Mouse (Mus musculus) midbrain, embryonic 14.5 days (tissue): ENCODE measurements at regions not wholly inside any gene's neighbourhood (a gene's known extent, or its start where the extent isn't known, plus 50 kb on each side); places are given as distances from the start of the nearest gene placed in this dataset.

ENCODE experiments used
- ATAC-seq: fragments of 200-750 bp; cut with Nextera tagmentation; 2 replicates; pipeline ENCODE4 v1.8.0; 2017; ENCODE audit warnings: moderate number of reproducible peaks, moderate library complexity; ENCODE audit not compliant: low FRiP score, low TSS enrichment
- DNase-seq: peaks from one replicate; pipeline ENCODE4 v3.0.0-alpha.2; 2015
- H3K27ac ChIP-seq: fragments of 300-500 bp; sonication (generic); replicated peaks from 2 replicates; pipeline ENCODE4 v1.5.1; 2014; ENCODE audit warnings: mild to moderate bottlenecking, low read depth, low read length, moderate library complexity
- H3K27me3 ChIP-seq: fragments of 300-500 bp; sonication (generic); 2 replicates; pipeline ENCODE4 v1.6.1; 2014; ENCODE audit warnings: low read length, control low read depth, mixed read lengths; ENCODE audit not compliant: control insufficient read depth, insufficient read depth
- H3K36me3 ChIP-seq: fragments of 300-500 bp; sonication (generic); 2 replicates; pipeline ENCODE4 v1.6.1; 2014; ENCODE audit warnings: low read length, control low read depth; ENCODE audit not compliant: control insufficient read depth, insufficient read depth
- H3K4me1 ChIP-seq: fragments of 300-500 bp; sonication (generic); 2 replicates; pipeline ENCODE4 v1.6.1; 2014; ENCODE audit warnings: mild to moderate bottlenecking, antibody characterized with exemption, low read length, control low read depth; ENCODE audit not compliant: control insufficient read depth, insufficient read depth
- H3K4me2 ChIP-seq: fragments of 300-500 bp; sonication (generic); 2 replicates; pipeline ENCODE4 v1.6.1; 2014; ENCODE audit warnings: mild to moderate bottlenecking, low read length, moderate library complexity
- H3K4me3 ChIP-seq: fragments of 300-500 bp; sonication (generic); replicated peaks from 2 replicates; pipeline ENCODE4 v1.5.1; 2014; ENCODE audit warnings: low read depth, low read length
- H3K9ac ChIP-seq: fragments of 300-500 bp; sonication (generic); replicated peaks from 2 replicates; pipeline ENCODE4 v1.6.1; 2014; ENCODE audit warnings: mild to moderate bottlenecking, low read length, moderate library complexity
- H3K9me3 ChIP-seq: fragments of 300-500 bp; sonication (generic); 2 replicates; pipeline ENCODE4 v1.6.1; 2016; ENCODE audit warnings: low read length, control low read depth, mixed read lengths; ENCODE audit not compliant: control insufficient read depth
- WGBS: fragments of 180-500 bp; shearing (Covaris S2); extraction: QIAGEN DNeasy Blood & Tissue Kit; methylation state at CpG from one replicate; pipeline ENCODE4 v1.1.7; 2014; 5-methylcytosine and 5-hydroxymethylcytosine counted together

DNA sequence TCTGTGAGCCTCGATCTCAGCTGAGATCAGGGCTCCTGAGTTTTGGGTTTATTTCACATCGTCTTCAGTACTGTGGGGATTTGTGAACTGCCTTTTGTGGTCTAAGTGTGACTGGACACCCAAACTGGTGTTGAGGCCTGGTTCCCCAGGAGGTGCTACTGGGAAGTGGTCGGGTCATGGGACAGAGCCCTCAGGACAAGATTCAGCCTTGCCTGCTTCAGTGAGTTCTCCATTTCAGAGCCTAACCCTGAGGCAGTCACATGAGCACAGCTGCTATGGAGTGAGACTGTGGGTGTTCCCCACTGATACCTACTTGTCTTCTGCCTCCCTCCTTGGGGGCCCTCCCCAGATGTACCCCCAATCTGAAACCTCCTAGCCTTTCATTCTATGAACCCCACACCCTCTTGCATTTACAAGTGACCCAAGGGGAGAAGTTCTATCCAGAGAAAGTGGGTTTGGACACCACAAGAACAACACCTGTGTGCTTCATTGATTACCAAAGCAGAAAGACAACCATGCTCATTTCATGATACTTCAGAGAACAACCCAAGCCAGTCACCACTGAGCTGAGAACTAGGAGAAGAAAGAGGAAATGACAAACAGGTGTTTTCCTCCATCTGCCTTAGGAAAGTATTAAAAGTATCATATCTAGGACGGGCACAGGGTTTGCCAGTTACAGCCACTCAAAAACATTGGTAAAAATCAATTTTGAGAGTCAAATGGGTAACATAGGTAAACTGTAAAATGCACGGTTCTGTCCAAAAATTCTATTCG, 255.8 kb downstream of the Tle3 start:
- Histone ChIP-seq H3K27me3 (peaks cover 3% of the 10 kb centered on the region; the same call in 1 of the 2 replicates), H3K9me3 (no peaks in the 10 kb centered on the region), H3K27ac (no peak overlapping the region), H3K36me3 (no peaks in the 10 kb centered on the region), H3K9ac (no peak overlapping the region), H3K4me2 (no peak overlapping the region), H3K4me3 (no peak overlapping the region), H3K4me1 (peaks cover 13% of the 10 kb centered on the region)
- WGBS = 82% methylated on average over 6 of the region's 6 CpGs
- no peak for ATAC-seq
- no peak for DNase-seq

DNA sequence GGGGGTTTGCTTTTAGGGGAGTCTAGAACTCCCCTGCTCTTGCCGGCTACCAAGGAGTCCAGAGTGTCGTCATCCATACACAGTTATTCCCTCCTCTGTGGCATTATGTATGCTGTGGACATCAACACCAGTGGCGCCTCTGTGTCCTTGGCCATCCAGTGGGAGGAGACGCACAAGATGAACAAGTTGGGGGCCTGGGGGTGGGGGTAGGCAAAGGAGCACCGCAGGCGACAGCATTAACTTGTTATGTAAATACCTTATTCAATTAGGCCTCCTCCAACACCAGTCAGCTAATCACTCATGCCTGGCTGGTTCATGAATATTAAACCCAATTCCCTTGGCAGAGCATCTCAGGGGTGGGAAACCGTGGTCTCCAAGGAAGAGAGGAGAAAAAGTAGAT, 250.8 kb downstream of the Tle3 start:
- ATAC-seq (peak; percentile 65), DNase-seq (peak; percentile 71)
- WGBS = 8% methylated on average over 7 of the region's 7 CpGs
- H3K4me3 ChIP-seq = no peak overlapping the region
- H3K9me3 ChIP-seq = no peaks in the 10 kb centered on the region
- no peaks in the 10 kb centered on the region for H3K36me3 ChIP-seq
- no peak overlapping the region for H3K9ac ChIP-seq
- H3K27ac ChIP-seq = no peak overlapping the region
- H3K4me1 ChIP-seq = peaks cover 37% of the 10 kb centered on the region
- peaks cover 3% of the 10 kb centered on the region; the same call in 1 of the 2 replicates for H3K27me3 ChIP-seq
- no peak overlapping the region for H3K4me2 ChIP-seq

DNA sequence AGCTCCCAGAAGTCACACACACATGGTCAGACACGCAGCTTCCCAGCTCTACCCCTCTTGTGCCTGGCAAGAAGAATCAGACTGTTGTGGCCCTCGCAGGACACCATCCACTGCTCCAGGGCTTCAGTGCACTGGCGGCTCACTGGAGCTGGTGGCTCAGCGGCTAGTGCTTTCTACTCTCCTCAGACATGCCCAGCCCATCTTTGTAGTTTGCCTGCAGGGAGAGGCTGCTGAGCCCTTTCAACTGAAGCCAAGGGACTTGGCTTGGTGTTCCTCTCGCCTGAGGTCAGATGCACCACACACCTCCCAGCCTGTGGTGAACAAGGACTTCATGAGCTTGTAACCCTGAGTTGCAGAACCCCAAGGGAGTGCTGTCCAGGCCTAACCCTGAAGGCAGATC, 249.8 kb downstream of the Tle3 start:
- Histone ChIP-seq H3K27ac (no peak overlapping the region), H3K9ac (no peak overlapping the region), H3K4me3 (no peak overlapping the region), H3K36me3 (no peaks in the 10 kb centered on the region), H3K4me1 (peaks cover 37% of the 10 kb centered on the region), H3K27me3 (peaks cover 3% of the 10 kb centered on the region; the same call in 1 of the 2 replicates), H3K9me3 (no peaks in the 10 kb centered on the region), H3K4me2 (no peak overlapping the region)
- 77% methylated on average over 5 of the region's 5 CpGs for WGBS
- ATAC-seq = no peak
- DNase-seq = no peak

DNA sequence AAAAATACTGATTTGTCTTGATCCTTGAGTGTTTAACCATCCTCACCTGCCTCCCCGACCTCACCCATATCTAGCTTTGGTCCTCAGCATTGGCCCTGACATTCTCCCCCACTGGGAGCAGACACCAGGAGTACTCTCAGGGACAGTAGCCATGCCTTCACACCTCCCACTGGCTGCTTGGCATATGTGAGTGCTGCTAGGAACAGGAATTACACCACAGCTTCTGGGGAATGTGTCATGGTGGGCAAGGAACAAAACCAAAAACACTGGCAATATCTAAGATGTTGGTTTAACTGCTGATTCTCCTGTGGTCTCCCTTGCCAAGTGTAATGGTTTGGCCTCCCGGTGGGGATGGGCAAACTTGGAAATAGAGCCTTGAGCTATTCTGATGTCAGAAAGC, 248.6 kb downstream of the Tle3 start:
- no peak for DNase-seq

DNA sequence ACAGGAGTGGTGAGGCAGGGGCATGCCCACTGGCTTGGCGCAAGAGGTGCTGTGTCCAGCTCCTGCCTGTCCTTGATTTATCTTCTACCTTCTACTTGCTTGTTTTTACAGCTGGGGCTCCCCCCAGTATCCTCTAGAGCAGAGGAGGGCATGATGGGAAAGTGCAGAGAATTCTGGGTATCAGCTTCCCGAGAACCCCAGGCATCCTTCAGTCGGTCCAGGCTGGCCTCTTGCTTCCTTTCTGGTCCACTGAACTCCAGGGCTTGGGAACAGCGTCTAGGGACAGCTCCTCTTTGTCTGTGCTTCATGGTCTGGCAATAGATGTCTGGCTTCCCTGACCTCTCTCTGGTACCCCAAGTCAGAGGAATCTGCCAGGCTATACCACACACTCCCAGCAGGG, 247.9 kb downstream of the Tle3 start:
- Histone ChIP-seq H3K4me2 (no peak overlapping the region), H3K4me3 (no peak overlapping the region), H3K9me3 (no peaks in the 10 kb centered on the region), H3K4me1 (peaks cover 37% of the 10 kb centered on the region), H3K36me3 (no peaks in the 10 kb centered on the region), H3K9ac (no peak overlapping the region), H3K27ac (no peak overlapping the region), H3K27me3 (no peaks in the 10 kb centered on the region)
- no peak for DNase-seq
- 33% methylated on average over 4 of the region's 4 CpGs for WGBS
- no peak for ATAC-seq

More for the DNA sequence above, 248.6 kb downstream of the Tle3 start:
- no peak for ATAC-seq
- 60% methylated on average over 2 of the region's 2 CpGs for WGBS
- Histone ChIP-seq H3K9ac (no peak overlapping the region), H3K36me3 (no peaks in the 10 kb centered on the region), H3K4me3 (no peak overlapping the region), H3K9me3 (no peaks in the 10 kb centered on the region), H3K27me3 (peaks cover 3% of the 10 kb centered on the region; the same call in 1 of the 2 replicates), H3K4me2 (no peak overlapping the region), H3K27ac (no peak overlapping the region), H3K4me1 (peaks cover 37% of the 10 kb centered on the region)

DNA sequence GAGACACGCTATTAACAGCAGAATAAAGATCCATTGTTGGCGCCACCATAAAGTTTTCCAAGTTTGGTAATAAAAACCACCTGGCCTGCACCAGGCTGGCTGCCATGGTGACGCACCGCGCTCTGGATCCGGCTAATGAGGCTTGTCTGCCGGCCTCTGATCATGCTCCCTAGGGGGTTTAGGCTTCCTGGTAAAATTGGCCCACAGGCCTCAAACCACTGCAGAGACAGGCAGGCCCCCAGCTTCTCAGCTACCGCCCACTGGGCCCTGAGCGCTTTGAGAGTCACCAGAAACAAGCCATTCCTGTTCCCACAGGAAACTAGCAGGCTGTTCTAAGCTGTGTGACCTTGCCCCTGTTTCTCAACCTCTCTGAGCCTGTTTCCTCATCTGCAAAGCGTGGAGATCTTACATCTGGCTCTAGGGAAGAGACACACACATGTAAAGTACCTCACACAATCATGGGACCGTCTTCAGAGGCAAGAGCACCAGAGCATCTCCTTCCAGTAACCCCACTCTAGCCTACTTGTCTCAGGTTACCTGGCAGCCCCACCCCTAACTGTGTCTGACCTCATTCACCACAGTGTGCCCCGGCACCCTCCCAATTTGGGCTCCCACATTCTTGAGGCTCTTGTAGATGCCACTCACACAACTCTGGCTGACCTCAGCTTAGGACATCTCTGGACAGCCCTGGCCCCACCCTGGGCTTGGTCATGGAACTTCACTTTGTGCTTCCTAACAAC, 246.5 kb downstream of the Tle3 start:
- DNase-seq = peak; percentile 77
- no peaks in the 10 kb centered on the region for H3K27me3 ChIP-seq
- no peaks in the 10 kb centered on the region for H3K36me3 ChIP-seq
- no peaks in the 10 kb centered on the region for H3K9me3 ChIP-seq
- WGBS = 32% methylated on average over 12 of the region's 12 CpGs
- no peak overlapping the region for H3K9ac ChIP-seq
- no peak overlapping the region for H3K27ac ChIP-seq
- no peak overlapping the region for H3K4me3 ChIP-seq
- H3K4me2 ChIP-seq = no peak overlapping the region
- ATAC-seq = no peak
- H3K4me1 ChIP-seq = peaks cover 32% of the 10 kb centered on the region

DNA sequence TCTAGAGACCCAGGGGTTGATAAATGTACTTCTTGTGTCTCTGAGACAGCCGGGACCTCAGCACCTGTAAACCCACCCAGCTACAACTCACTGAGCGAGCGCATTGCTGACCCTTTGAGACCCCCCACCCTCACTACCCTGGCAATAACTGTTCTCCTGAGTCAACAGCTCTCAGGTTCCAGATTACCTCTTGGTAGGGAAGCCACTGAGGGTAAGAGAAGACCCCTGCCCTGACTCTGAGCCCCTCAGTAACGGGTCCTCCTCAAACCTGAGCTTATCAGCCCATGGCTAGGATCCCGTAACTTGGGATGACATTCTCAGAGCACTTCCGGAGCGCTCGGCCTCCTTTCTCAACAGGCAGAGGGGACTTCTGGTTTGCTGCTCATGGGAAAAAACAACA, 245.8 kb downstream of the Tle3 start:
- Histone ChIP-seq H3K4me1 (peaks cover 28% of the 10 kb centered on the region), H3K27ac (no peak overlapping the region), H3K36me3 (no peaks in the 10 kb centered on the region), H3K9ac (no peak overlapping the region), H3K4me3 (no peak overlapping the region), H3K27me3 (no peaks in the 10 kb centered on the region), H3K4me2 (no peak overlapping the region), H3K9me3 (no peaks in the 10 kb centered on the region)
- DNase-seq = no peak
- WGBS = 73% methylated on average over 8 of the region's 8 CpGs
- ATAC-seq = no peak

DNA sequence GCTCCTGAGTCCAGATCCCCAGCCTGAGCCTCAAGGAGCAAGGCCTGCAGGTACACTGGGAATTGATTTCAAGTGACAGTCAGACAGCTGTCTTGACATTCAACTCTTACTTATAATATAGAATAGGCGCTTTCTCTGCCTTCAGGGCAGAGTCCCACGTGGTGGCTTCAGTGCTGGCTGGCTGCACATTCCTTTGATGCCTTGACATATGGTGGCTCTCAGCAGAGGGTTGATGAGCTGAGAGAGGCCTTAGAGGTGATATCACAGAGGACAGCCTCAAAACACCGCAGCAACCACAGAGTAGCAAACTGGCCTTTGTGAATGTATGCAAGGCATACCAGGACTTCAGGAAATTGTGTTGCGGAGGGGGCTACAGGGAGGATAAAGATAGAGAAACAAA, 243.4 kb downstream of the Tle3 start:
- Histone ChIP-seq H3K9me3 (no peaks in the 10 kb centered on the region), H3K4me1 (peaks cover 9% of the 10 kb centered on the region; the same call in 1 of the 2 replicates), H3K4me3 (no peak overlapping the region), H3K36me3 (no peaks in the 10 kb centered on the region), H3K27me3 (no peaks in the 10 kb centered on the region), H3K27ac (no peak overlapping the region), H3K4me2 (no peak overlapping the region), H3K9ac (no peak overlapping the region)
- WGBS = 61% methylated on average over 4 of the region's 4 CpGs
- DNase-seq = peak; percentile 47
- ATAC-seq = no peak

DNA sequence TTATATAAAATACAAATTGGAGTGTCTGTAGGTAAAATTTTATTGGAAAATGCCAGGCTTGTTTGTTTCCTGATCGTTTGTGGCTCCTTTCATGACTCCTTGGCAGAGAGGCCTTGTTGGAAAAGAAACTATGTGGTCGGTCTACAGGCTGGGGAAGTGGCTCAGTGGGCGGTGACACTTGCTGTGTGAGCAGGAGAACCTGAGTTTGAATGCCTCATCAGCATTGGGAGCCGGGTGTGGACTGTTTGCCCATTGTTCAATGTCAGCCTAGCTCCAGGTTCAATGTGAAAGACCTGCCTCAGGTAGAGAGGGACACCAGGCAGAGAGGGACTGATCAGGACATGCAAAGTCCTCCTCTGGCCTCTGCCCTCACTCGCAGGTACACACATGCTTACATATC, 235.4 kb downstream of the Tle3 start:
- Histone ChIP-seq H3K4me3 (no peak overlapping the region), H3K27ac (no peak overlapping the region), H3K9ac (no peak overlapping the region), H3K4me2 (no peak overlapping the region), H3K27me3 (no peaks in the 10 kb centered on the region), H3K36me3 (no peaks in the 10 kb centered on the region), H3K9me3 (no peaks in the 10 kb centered on the region), H3K4me1 (peaks cover 6% of the 10 kb centered on the region; the same call in 1 of the 2 replicates)
- 80% methylated on average over 5 of the region's 5 CpGs for WGBS
- DNase-seq (no peak), ATAC-seq (no peak)
